Mouse (Mus musculus) T-helper 1 cell (primary cell): ENCODE measurements around the gene Eras.
"Not testable (repeated sequence)": the region's sequence is repeated elsewhere in the genome, so short reads cannot be mapped to it uniquely, and the experiment has no call there.

Experiments used
- in situ Hi-C: fragments of 300-600 bp; cut with MboI, MseI; formaldehyde crosslinking; loops from one replicate; pipeline ENCODE4 v1.15.1; 2025; ENCODE audit warnings: high pct_unique_total_duplicates

The Eras gene

DNA sequence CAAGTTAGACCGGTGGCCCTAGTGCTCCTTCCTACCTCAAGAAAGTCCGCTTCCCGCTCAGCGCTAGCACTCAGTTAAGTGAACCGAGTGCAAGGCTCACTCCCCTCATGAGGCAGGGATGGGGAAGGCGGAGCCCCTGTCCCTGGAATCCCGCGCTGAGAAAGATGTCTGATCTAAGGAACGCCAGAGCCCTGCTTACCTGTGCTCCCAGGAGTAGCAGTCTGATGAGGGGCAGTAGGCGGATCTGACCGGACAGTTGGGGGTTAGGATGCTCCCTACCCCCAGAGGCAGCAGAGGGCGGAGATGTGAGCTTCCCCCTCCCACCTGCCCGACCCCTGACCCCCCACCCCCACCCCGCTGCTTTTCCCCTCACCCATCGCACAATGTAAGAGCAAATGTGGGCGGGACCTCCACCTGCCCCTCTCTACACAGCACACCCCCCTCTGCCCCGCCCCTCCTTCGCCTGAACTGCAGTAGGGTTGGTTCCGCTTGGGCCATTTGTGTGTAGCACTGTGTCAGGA lies at the start of gene Eras:
Gene Eras (minus strand): TSS at position 338 of the 521 bp plus-strand sequence.
- in situ Hi-C loops: no loop called here

DNA sequence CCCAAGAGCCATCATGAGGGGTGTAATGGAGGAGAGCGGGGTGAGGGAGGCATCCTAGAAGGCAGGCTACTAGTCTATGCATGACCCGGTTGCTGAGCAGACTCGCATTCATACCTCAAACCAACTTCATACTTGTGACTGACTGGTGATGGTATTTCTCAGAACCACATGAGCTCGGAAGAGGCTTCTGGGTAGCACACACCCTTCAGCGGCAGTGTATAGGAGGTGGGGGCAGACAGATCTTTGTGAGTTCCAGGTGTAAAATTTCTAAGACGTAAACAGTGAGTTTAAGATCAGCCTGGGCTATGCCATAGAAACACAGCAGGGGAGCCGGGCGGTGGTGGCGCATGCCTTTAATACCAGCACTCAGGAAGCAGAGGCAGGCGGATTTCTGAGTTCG lies 49.5 kb upstream of the Eras start, which contains the start of gene Gata1:
Gene Gata1 (minus strand): TSS at position 180 of the 400 bp plus-strand sequence.
- in situ Hi-C loops: no loop called here

DNA sequence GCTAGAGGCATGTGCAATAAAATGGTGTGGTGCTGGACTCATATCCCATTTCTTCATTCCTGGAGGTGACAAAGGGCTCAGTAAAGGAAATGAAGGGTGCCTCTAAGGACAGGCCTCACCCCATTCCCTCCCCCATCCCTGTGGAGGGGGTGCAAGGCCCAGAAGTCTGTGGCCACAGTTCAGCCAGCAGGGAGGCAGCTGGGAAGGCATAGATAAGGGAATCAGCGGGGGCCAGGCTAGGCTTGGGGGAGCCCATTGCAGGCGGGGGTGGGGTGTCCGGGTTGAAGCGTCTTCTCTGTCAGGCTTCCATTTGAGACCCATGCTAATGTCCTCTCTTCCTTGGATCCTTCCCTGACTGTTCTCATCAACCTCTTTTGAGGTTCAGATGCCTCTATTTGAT lies 42.9 kb upstream of the Eras start:
- in situ Hi-C loops: no loop called here

DNA sequence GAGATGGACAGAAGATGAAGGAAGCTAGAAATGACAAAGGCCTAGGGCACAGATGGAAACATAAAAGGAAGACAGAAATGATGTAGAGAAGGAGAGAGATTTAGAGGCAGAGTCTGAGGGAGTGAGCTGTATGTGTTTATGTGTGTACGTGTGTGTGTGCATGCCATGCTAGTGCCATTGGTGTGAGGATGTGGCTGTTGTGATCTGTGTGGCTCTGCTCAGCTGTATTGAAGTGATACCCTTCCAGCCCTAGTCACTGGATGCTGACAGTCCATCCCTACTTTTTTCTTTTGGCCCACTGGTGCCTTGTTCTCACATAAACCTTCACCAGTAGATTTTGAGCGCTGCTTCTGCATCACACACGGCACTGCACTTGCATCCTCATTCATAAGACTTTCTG lies 40.5 kb upstream of the Eras start:
- in situ Hi-C loops: no loop called here

DNA sequence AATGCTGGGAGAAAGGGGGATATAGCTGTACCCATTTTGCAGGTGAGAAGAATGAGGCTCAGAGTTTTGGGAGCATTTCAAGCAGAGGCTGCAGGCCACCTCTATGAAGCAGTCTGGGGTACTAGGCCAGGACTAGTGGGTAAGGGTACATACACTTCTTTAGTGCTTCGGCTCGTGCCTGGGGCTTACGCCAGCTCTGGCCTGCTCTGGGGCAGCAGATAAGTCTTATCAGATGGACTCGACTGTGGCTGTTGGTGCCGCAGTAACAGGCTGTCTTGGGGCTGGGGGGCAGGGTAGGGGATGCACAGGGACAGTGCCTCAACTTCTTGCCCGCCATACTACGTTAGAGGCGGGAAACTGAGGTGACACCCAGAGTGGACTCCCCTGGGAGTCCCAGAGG lies 39.8 kb upstream of the Eras start:
- in situ Hi-C loops: no loop called here

DNA sequence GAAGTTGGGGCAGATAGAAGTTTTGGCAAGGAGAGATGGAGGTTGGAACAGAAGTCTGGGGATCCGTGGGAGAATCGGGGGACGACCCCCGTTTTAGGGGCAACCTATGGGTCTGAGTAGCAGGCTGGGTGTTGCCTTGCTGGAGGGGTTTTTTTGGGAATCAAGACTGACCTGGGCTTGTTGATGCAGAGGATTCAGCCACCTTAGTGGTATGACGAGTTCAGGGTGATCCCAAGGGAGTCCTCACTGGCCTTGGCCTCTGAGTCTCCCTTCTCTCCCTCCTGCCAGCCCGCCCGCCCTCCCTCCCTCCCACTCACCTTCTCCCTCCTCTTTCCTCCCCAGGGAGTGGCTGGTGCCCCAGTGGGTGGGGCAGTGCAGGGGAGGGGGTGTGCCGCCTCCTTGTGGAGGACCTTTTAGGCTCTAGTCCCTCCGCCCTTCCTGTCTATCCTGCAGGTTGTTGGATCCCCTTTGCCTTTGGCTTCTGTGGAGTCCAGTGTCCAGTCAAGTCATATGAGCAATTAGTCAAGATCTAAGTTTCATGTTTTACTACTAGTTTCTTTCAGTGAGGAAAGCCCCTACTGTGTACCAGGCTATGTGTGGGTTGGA lies 39.3 kb upstream of the Eras start:
- in situ Hi-C loops: no loop called here

DNA sequence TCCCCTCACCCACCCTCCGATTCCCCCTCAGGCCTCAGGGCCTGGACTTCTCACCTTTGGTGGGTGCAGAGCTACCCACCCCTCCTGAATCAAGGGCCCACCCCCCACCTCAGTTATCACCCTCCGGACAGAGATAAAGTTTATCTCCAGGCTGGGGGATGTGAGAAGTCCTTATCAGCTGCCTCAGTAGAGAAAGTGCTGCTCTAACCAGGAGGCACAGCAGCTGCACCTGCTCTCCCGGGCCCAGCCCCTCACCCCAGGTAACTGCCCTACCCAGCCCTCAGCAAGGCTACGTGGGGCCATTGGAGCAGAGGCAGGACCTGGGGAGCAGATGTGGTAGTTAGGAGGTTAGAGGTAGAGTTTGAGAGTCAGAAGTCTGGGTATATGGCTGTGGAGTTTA lies 37.8 kb upstream of the Eras start:
- in situ Hi-C loops: no loop called here

DNA sequence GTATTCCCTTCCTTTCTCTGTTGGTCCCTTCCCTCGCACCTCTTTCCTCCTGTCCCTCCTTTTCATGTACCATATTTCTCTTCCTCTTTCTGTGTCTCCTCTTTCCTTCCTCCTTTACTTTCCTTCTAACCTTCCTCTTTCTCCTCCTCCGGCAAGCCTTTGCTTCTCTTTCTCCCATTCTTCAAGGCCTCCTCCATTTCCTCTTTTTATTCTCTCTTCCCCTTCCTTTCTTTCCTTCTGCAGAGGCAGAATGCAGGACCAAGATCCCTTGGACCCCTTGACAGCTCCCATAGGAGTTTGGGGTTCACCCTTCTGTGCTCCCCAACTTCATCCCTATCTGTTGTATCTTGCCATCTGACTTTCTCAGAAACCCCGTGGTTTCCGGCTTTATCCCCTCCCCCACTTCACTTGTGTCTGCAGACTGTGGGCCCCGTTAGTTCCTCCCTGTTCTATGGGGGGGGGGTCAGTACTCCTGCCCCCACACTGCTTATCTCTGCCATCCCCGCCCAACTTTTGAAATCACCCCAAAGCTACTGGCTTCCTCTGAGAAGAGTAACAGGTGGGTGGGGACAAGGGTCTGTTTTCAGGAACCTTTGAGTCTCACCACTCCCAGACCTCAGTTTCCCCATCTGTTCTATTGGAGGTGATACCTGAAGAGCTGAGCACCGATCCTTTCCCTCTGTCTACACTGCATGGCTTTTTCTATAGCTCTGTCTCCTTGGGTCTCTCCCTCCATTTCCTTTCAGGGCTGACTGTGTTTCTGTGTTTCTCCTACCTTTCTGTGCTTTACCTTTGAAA lies 35.6 kb upstream of the Eras start:
- in situ Hi-C loops: no loop called here

DNA sequence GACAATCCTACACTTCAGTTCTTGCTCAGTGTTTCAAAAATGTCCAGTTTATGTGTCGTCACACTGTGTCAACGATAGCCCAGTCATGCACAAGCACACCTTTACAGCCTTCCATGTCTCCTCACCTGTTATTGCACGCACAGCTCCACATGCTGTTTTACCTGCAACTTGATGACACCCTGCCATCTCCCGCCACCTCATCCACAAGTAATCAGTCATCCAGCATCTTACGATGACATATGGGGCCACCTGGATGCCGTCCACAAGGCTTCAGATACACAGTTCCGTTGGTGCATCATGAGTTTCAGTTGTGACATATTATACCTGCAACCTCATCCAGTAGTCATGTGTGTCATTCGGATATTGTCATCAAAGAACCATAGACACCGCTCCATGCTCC lies 30.5 kb upstream of the Eras start:
- in situ Hi-C loops: no loop called here

DNA sequence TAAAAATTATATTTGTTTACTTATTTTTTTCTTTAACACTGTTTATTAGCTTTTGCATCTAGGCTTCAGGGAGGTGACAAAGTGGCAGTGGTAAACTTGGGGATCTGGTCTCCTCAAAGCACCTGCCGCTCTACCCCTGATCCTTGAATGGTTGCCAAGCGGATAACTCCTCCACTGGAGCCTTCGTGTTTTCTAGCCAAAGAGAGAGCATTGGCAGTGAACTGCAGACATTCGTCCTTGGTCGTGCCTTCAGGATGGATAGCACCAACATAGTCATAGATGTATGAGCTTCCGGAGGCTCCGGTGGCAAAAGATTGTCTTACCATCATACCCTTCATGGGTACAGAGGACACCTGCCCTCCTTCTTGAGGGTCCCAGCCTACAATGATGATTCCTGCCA lies 21.7 kb upstream of the Eras start:
- in situ Hi-C loops: no loop called here

DNA sequence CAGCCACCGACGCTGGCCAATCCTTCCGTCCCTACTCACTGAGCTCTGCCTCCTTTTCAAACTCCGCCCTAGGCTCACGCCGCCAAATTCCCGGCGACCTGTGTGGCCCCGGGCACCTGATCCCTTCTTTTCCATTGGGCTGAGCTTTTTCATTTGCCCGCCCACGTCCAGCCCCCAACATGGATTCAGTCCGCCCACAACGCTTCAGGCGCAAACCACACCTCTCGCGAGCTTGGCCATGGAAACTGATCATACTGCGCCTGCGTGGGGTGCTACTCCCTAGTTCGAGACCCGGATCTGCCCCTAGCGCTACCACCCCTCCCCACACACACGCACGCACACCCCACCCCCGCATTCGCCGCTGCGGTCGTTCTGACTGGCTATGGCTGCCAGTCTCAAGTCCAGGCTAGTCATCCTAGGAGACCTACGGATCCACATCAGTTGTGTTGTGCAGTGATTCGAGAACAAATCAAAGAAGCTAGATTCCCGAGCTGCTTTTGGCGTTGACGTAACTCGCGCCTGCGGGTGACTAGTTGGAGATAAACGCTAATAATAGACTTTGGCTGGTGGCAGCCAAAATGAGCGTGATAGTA lies 19.6 kb upstream of the Eras start:
- in situ Hi-C loops: no loop called here

DNA sequence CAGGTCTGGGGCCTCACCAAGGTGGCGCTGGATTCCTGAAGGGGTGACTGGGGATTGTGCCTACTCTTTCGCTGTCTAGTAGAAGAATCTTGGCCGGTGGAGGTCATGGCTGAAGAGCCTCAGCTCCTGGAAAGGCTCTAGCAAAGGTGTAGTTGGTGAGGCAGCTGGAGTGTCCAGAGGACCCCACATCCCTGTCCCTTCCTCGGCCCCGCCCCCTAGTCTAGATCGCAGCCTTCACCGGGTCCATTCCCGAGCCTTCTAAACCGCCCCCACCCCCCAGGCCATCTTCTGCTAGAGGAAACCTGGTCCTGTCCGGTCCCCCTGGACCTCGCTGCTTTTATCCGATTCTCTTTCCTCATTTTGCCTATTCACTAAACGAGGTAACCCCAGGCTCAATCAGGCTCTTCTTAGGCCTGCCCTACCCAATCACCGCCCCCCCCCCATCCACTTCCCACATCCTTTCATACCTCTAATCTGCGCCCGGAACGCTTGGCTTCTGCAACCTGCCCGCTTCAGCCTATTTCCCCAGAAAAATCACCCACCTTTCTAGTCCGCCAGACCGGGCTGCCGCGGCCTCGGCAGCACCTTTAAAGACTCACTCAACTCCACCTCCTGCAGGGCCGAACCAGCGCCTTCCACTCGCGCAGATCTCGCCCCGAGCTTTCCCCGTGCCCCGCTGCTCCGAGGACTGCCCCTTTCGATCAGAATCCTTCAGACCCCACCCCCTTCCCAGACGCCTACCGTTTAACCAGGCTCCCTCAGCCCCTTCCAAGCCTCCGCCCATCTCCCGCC lies 18.9 kb upstream of the Eras start, which contains the start of gene Hdac6:
Gene Hdac6 (minus strand): TSS at position 782 of the 792 bp plus-strand sequence.
- in situ Hi-C loops: no loop called here

DNA sequence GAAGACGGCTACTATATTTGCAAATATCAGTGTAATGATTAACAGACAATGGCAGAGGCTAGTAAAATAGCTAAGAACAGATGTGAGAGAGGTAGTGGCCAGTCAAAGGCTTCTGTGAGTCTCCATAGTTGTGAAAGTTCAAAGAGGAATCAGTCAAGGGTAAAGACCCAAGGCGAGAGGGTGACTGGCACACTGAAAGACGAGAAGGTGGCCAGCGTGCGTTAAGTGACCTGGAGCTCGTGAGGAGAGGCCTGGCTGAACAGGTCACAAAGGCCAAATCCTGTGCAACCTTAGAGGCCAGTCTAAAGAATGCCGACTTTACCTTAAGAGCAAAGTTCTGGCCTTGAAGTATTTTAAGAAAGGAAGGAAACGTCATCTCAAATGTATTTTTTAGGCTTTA lies 17.2 kb upstream of the Eras start:
- in situ Hi-C loops: no loop called here

DNA sequence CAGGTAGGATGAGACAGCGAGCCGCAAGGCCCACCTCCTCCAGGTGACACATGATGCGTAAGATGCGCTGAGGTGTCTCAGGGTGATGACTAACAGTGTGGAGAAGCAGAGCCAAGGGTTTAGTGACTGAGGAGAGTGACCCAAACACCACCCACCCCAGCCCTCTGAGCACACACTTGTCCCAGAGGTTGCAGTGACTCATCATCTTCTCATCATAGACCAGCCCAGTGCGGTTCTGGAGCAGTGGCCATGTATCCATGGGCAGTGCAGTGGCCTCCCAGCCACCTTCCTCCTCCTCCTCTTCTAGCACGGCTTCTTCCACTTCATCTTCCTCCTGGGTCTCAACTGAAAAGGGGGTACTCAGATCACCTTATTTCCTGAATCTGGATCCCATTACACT lies 9.3 kb upstream of the Eras start:
- in situ Hi-C loops: no loop called here

DNA sequence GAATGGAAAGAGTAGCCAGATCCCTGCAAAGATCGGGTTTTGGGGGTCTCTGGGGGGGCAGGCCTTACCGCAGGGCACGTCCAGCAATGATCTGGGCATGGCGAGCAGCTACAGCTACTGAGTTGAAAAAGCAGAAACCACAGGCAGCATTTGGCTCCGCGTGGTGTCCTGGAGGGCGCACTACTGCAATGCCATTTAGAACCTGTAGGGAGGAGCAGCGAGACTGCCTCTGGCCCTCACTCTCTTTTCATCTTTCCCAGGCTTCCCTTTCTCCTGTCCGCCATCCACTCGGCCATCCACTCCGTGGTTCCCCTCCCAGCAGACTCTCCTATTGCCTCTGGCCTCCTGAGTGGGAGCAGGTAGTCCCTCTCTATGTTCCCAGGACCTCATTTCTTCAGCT lies 8.5 kb upstream of the Eras start:
- in situ Hi-C loops: no loop called here

DNA sequence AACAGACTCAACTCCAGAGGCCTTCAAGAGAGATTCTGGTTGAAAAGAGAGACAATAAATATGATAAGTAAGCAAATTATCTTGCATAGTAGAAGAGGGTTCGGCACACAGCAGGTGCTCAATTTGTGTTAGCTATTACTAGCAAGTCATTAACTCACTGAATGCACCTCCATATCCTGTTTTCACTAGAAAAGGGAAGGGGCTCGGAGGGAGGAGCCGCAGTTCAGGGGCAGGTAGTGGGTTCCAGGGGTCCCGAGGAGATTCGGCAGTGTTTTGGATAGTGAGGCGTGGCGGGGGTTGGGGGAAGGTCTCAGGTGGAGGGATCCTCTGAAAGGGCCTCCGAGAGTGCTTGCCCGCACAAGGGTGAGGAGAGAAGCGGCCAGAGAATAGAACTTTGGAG lies 1.3 kb downstream of the Eras start:
- in situ Hi-C loops: no loop called here

DNA sequence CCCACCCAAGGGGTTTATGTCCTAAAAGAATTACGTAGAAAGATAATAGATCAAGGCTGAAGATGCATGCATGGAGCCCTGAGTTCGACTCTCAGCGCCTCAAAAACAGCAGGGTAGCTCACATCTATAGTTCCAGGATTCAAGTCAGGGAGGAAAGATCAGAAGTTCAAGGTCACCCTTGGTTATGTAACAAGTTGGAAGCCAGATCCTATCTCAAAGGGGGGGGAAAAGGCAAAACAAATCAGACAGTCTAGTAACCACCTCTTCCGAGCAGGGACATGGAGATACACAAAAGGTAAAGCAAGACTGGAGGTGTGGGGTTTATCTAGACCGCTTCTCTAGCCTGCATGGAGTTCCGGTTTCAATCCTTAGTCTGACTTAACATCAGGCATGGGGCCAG lies 2.1 kb downstream of the Eras start:
- in situ Hi-C loops: no loop called here

DNA sequence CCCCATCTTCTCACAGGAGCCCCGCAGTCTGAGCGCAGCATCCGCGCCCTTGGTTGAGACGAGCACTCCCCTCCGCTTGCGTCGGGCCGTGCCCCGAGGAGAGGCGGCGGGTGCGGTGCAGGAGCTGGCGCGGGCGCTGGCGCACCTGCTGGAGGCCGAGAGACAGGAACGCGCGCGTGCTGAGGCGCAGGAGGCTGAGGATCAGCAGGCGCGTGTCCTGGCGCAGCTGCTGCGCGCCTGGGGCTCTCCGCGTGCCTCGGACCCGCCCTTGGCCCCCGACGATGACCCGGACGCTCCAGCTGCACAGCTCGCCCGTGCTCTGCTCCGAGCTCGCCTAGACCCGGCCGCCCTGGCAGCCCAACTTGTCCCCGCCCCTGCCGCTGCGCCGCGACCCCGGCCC lies 6.4 kb downstream of the Eras start:
- in situ Hi-C loops: loop anchor here (5.0 kb wide), 1 partner anchor 95 kb away; the partner anchor contains the start of gene Glod5

DNA sequence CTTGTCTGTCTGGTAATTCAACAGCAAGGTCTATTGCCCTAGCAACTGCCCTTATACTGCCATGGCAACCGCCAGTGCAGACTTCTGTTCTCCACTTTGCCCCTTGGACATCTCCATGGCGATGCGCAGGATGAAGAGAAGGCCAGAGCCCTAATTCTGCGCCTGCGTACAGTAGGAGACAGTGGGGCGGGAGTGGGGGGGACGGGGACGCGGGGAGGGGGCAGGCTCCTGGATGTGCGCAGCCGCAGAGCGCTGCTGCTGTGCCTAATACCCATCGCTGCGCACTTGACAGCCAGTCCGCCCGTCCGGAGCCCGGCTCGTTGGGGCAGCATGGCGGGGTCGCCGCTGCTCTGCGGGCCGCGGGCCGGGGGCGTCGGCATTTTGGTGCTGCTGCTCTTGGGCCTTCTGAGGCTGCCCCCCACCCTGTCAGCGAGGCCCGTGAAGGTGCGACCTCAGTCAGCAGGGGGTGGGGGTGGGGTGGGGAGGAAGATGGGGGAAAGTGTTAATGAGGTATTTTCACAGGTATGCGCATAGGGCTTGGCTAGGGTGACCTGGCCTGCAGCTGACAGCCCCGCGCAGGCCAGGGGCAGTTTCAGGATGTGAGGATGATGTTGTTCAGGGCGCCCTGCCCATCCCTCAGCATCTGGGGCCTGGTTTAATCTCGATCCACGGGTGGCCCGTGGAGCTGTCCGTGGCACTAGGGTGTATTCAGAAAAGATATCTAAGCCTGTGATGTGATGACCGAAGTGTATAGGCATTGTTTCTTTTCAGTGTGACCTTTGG lies 8.6 kb downstream of the Eras start, which contains the start of gene Pcsk1n:
Gene Pcsk1n (plus strand): TSS at position 222 of the 783 bp plus-strand sequence.
- in situ Hi-C loops: loop anchor here (5.0 kb wide), 1 partner anchor 98 kb away; the partner anchor contains the start of gene Glod5

DNA sequence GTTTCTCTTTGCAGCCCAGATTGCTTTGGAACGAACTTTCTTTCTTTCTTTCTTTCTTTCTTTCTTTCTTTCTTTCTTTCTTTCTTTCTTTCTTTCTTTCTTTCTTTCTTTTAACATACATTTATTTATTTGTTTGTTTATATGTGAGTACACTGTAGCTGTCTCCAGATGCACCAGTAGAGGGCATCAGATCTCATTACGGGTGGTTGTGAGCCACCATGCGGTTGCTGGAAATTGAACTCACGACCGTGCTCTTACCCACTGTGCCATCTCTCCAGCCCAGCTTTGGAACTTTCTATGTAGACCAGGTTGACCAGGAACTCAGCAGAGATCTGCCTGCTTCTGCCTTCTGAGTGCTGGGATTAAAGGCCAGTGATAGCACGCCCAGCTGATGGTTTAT lies 10.4 kb downstream of the Eras start:
- in situ Hi-C loops: not testable (repeated sequence)

DNA sequence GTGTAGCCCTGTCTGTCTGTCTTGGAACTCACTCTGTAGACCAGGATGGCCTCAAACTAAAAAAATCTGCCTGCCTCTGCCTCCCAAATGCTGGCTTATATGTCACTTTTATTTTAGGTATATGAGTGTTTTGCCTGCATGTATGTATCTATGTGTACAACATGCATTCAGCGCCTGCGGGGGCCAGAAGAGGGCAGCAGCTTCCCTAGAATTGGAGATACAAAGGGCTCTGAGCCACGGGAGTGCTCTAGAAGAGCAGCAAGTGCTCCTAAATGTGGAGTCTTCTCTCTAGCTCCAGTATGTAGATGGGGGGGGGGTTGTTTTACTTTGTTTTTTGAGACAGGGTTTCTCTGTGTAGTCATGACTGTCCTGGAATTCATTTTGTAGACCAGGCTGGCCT lies 12.7 kb downstream of the Eras start:
- in situ Hi-C loops: not testable (repeated sequence)
